Mouse (Mus musculus): ENCODE measurements around the gene Ubox5. TPM values are rescaled to one million over a fixed set of nuclear protein-coding genes. Genes with fewer than 3 reads are reported as not detected.

Gene Ubox5
- total and polyA plus RNA-seq, 3 experiments: 5.5 to 10.6 (median 7.0) TPM

GRCm38 (mm10) chr2:130569926-130570325 is 59.9 kb downstream of the Ubox5 start:
- Histone ChIP-seq H3K9ac (ENCODE audit: insufficient read depth, low read depth) (no peak overlapping the region), H3K4me2 (ENCODE audit: insufficient read depth, low read depth, poor library complexity, severe bottlenecking) (no peak overlapping the region), H3K36me3 (replicated peaks in 1 of 2; ENCODE audit: control insufficient read depth in 1 of 2, insufficient read depth in 1 of 2, low read length in 1 of 2) (peaks cover 14 to 29% of the 10 kb centered on the region in 2 experiments), H3K4me3 (replicated peaks in 1 of 3; ENCODE audit: low read depth in 2 of 3, low read length in 2 of 3, poor library complexity in 1 of 3) (no peak overlapping the region), H3K9me3 (replicated peaks; ENCODE audit: low read length) (no peaks in the 10 kb centered on the region), H3K4me1 (ENCODE audit: control insufficient read depth in 1 of 2, insufficient read depth in 2 of 2) (peaks cover 7 to 12% of the 10 kb centered on the region in 2 experiments), H3K27ac (ENCODE audit: insufficient read depth, low read depth) (no peak overlapping the region), H3K79me2 (replicated peaks; ENCODE audit: control insufficient read depth, extremely low read depth, insufficient read depth, poor library complexity, severe bottlenecking) (peaks cover 3% of the 10 kb centered on the region), H3K27me3 (replicated peaks) (no peaks in the 10 kb centered on the region)
- no peak for TF ChIP-seq RCOR1 (conservative IDR thresholded peaks at IDR 0.05; ENCODE audit: low read depth, low read length)
- TF ChIP-seq UBTF (IDR thresholded peaks at IDR 0.05; ENCODE audit: low read depth, low read length): no peak
- peak; percentile 61 for TF ChIP-seq ZKSCAN1 (IDR thresholded peaks at IDR 0.05; ENCODE audit: borderline replicate concordance, low read depth, low read length)
- in situ Hi-C loops (cut with MboI; ENCODE audit: low pct_ligation_motif_present, low pct_unique_long_range_greater_than_20kb, low sequenced_read_pairs) (loop anchor here (25.0 kb wide), 1 partner anchor 283 kb away; the partner anchor contains the start of genes Ebf4 and Idh3b), dilution Hi-C loops (cut with MboI; ENCODE audit: extremely low pct_ligation_motif_present, extremely low pct_unique_long_range_greater_than_20kb, low sequenced_read_pairs) (no loop called here)
- no peak for DNase-seq (ENCODE audit: extremely low read depth)

GRCm38 (mm10) chr2:130568921-130569320 is 60.9 kb downstream of the Ubox5 start:
- dilution Hi-C loops (cut with MboI; ENCODE audit: extremely low pct_ligation_motif_present, extremely low pct_unique_long_range_greater_than_20kb, low sequenced_read_pairs): no loop called here
- no peak overlapping the region for H3K4me2 ChIP-seq (ENCODE audit: insufficient read depth, low read depth, poor library complexity, severe bottlenecking)

DNA sequence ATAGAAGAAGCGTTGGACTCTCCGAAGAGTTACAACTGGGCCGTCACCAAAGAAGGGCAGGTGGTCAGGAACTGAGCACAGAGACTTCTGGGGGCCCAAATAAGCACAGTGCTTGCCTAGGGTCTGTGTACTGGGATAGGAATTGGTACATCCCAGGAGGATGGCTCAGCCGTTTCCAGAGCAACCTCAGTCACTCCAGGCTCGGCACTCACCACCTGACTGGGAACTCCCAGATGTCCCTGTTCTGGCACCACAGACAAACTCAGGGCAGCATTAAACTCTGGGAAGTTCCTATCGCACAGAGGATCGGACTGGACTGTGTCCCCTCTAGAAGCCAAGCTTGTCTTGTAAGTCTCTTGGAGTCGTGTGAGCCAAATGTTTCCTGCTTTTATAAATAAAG is 64.9 kb downstream of the Ubox5 start:
- H3K27ac ChIP-seq (ENCODE audit: insufficient read depth, low read depth): no peak overlapping the region
- peak overlapping the region; percentile 74; the same call in 1 of the 2 replicates for H3K4me2 ChIP-seq (ENCODE audit: insufficient read depth, low read depth, poor library complexity, severe bottlenecking)
- H3K36me3 ChIP-seq (replicated peaks in 1 of 2; ENCODE audit: control insufficient read depth in 1 of 2, insufficient read depth in 1 of 2, low read length in 1 of 2): peaks cover 14 to 33% of the 10 kb centered on the region in 2 experiments
- peak overlapping the region in 1 of 3 experiments; percentile 100 for H3K4me3 ChIP-seq (replicated peaks in 1 of 3; ENCODE audit: low read depth in 2 of 3, low read length in 2 of 3, poor library complexity in 1 of 3)
- H3K27me3 ChIP-seq (replicated peaks): no peaks in the 10 kb centered on the region
- TF ChIP-seq MEF2A (IDR thresholded peaks at IDR 0.05; ENCODE audit: borderline replicate concordance, low read depth, low read length) (no peak), ZNF384 (IDR thresholded peaks at IDR 0.05; ENCODE audit: low read depth, low read length) (no peak), ZC3H11A (IDR thresholded peaks at IDR 0.05; ENCODE audit: low read depth, low read length) (no peak), ZMIZ1 (IDR thresholded peaks at IDR 0.05; ENCODE audit: low read depth, low read length) (no peak), TCF12 (IDR thresholded peaks at IDR 0.05; ENCODE audit: low read depth, low read length) (no peak), IRF4 (IDR thresholded peaks at IDR 0.05; ENCODE audit: low read depth, low read length) (no peak), MAZ (IDR thresholded peaks at IDR 0.05; ENCODE audit: low read depth, low read length) (no peak), HCFC1 (IDR thresholded peaks at IDR 0.05; ENCODE audit: low read depth, low read length) (no peak), NELFE (IDR thresholded peaks at IDR 0.05; ENCODE audit: low read depth, low read length) (no peak), RCOR1 (conservative IDR thresholded peaks at IDR 0.05; ENCODE audit: low read depth, low read length) (no peak), MAX (IDR thresholded peaks at IDR 0.05; ENCODE audit: low read length) (no peak), E2F4 (IDR thresholded peaks at IDR 0.05; ENCODE audit: insufficient replicate concordance, low read depth, low read length) (no peak), RAD21 (IDR thresholded peaks at IDR 0.05; ENCODE audit: low read depth, low read length) (no peak)
- H3K9ac ChIP-seq (ENCODE audit: insufficient read depth, low read depth): peak overlapping the region; percentile 79; the same call in 1 of the 2 replicates
- in situ Hi-C loops (cut with MboI; ENCODE audit: low pct_ligation_motif_present, low pct_unique_long_range_greater_than_20kb, low sequenced_read_pairs) (loop anchor here (25.0 kb wide), 1 partner anchor 278 kb away; the partner anchor contains the start of genes Ebf4 and Idh3b), dilution Hi-C loops (cut with MboI; ENCODE audit: extremely low pct_ligation_motif_present, extremely low pct_unique_long_range_greater_than_20kb, low sequenced_read_pairs) (no loop called here)
- peaks cover 12% of the 10 kb centered on the region for H3K79me2 ChIP-seq (replicated peaks; ENCODE audit: control insufficient read depth, extremely low read depth, insufficient read depth, poor library complexity, severe bottlenecking)
- no peaks in the 10 kb centered on the region for H3K9me3 ChIP-seq (replicated peaks; ENCODE audit: low read length)
- peaks cover 5 to 21% of the 10 kb centered on the region in 2 experiments; a peak in 3 of 4 replicates for H3K4me1 ChIP-seq (ENCODE audit: control insufficient read depth in 1 of 2, insufficient read depth in 2 of 2)
- DNase-seq (ENCODE audit: extremely low read depth): no peak

More at GRCm38 (mm10) chr2:130568921-130569320, 60.9 kb downstream of the Ubox5 start:
- no peak overlapping the region for H3K9ac ChIP-seq (ENCODE audit: insufficient read depth, low read depth)
- peaks cover 14 to 29% of the 10 kb centered on the region in 2 experiments for H3K36me3 ChIP-seq (replicated peaks in 1 of 2; ENCODE audit: control insufficient read depth in 1 of 2, insufficient read depth in 1 of 2, low read length in 1 of 2)
- no peaks in the 10 kb centered on the region for H3K9me3 ChIP-seq (replicated peaks; ENCODE audit: low read length)
- H3K79me2 ChIP-seq (replicated peaks; ENCODE audit: control insufficient read depth, extremely low read depth, insufficient read depth, poor library complexity, severe bottlenecking): peaks cover 12% of the 10 kb centered on the region
- H3K27ac ChIP-seq (ENCODE audit: insufficient read depth, low read depth): no peak overlapping the region
- H3K27me3 ChIP-seq (replicated peaks): no peaks in the 10 kb centered on the region
- no peak for DNase-seq (ENCODE audit: extremely low read depth)
- TF ChIP-seq USF1 (IDR thresholded peaks at IDR 0.05; ENCODE audit: low read depth, low read length): no peak
- no peak for TF ChIP-seq MAFK (IDR thresholded peaks at IDR 0.05; ENCODE audit: insufficient replicate concordance, low read length)
- TF ChIP-seq BHLHE40 (IDR thresholded peaks at IDR 0.05; ENCODE audit: low read depth, low read length): no peak
- TF ChIP-seq ZKSCAN1 (IDR thresholded peaks at IDR 0.05; ENCODE audit: borderline replicate concordance, low read depth, low read length): no peak
- TF ChIP-seq ELF1 (IDR thresholded peaks at IDR 0.05; ENCODE audit: low read depth, low read length): no peak
- TF ChIP-seq JUND (conservative IDR thresholded peaks at IDR 0.05; ENCODE audit: low read depth, low read length): no peak
- no peak for TF ChIP-seq PAX5 (IDR thresholded peaks at IDR 0.05; ENCODE audit: low read length)
- no peak for TF ChIP-seq MAX (IDR thresholded peaks at IDR 0.05; ENCODE audit: low read length)
- peaks cover 11 to 18% of the 10 kb centered on the region in 2 experiments for H3K4me1 ChIP-seq (ENCODE audit: control insufficient read depth in 1 of 2, insufficient read depth in 2 of 2)
- no peak overlapping the region for H3K4me3 ChIP-seq (replicated peaks in 1 of 3; ENCODE audit: low read depth in 2 of 3, low read length in 2 of 3, poor library complexity in 1 of 3)
- in situ Hi-C loops (cut with MboI; ENCODE audit: low pct_ligation_motif_present, low pct_unique_long_range_greater_than_20kb, low sequenced_read_pairs): loop anchor here (25.0 kb wide), 1 partner anchor 282 kb away; the partner anchor contains the start of genes Ebf4 and Idh3b
